Mouse (Mus musculus) heart, embryonic 11.5 days (tissue): ENCODE measurements at regions not wholly inside any gene's neighbourhood (a gene's known extent, or its start where the extent isn't known, plus 50 kb on each side); places are given as distances from the start of the nearest gene placed in this dataset.

Experiments used
- ATAC-seq: fragments of 200-750 bp; cut with Nextera tagmentation; replicated peaks from 2 replicates; pipeline ENCODE4 v1.8.0; 2017; ENCODE audit warnings: moderate library complexity; ENCODE audit not compliant: insufficient number of reproducible peaks, low FRiP score, low TSS enrichment
- H3K27ac ChIP-seq: fragments of 300-500 bp; sonication (generic); 2 replicates; pipeline ENCODE4 v1.5.1; 2014; ENCODE audit warnings: mild to moderate bottlenecking, low read depth, low read length
- H3K27me3 ChIP-seq: fragments of 300-500 bp; sonication (generic); 2 replicates; pipeline ENCODE4 v1.6.1; 2014; ENCODE audit warnings: mild to moderate bottlenecking, low read length, mixed read lengths; ENCODE audit not compliant: control insufficient read depth, insufficient read depth
- H3K36me3 ChIP-seq: fragments of 300-500 bp; sonication (generic); 2 replicates; pipeline ENCODE4 v1.6.1; 2014; ENCODE audit warnings: mild to moderate bottlenecking, low read length, moderate library complexity, mixed read lengths; ENCODE audit not compliant: control insufficient read depth, insufficient read depth
- H3K4me1 ChIP-seq: fragments of 300-500 bp; sonication (generic); 2 replicates; pipeline ENCODE4 v1.6.1; 2014; ENCODE audit warnings: low read length; ENCODE audit not compliant: control insufficient read depth, insufficient read depth
- H3K4me2 ChIP-seq: fragments of 300-500 bp; sonication (generic); 2 replicates; pipeline ENCODE4 v1.6.1; 2014; ENCODE audit warnings: mild to moderate bottlenecking, moderate library complexity
- H3K4me3 ChIP-seq: fragments of 300-500 bp; sonication (generic); 2 replicates; pipeline ENCODE4 v1.5.1; 2014; ENCODE audit warnings: low read depth, low read length
- H3K9ac ChIP-seq: fragments of 300-500 bp; sonication (generic); 2 replicates; pipeline ENCODE4 v1.6.1; 2014; ENCODE audit warnings: mild to moderate bottlenecking, low read depth, low read length, moderate library complexity
- H3K9me3 ChIP-seq: fragments of 300-500 bp; sonication (generic); replicated peaks from 2 replicates; pipeline ENCODE4 v1.6.1; 2016; ENCODE audit warnings: low read length; ENCODE audit not compliant: control insufficient read depth
- WGBS: fragments of 180-500 bp; shearing (Covaris S2); extraction: QIAGEN DNeasy Blood & Tissue Kit; methylation state at CpG from one replicate; pipeline ENCODE4 v1.1.7; 2014; ENCODE audit not compliant: insufficient replicate concordance; 5-methylcytosine and 5-hydroxymethylcytosine counted together

DNA sequence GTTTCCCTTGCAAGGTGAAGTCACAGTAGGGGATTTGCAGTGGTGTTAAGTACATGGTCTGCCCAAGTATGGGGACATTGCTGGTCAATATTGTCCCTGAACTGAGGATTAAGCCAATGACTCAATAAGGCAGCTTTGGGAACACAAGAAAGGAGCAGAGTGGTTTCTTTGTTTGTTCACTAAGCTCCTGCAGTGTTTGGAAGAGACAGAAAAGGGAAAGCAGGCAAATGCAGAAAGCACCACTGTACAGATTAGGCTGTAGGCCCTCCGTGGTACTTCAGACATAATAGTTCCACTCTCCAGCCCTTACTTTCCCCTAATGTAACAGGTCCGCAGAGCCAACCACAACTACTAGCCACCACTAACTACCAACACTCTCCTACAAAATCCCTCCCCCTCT, 143.5 kb upstream of the Cpeb2 start:
- Histone ChIP-seq H3K36me3 (no peaks in the 10 kb centered on the region), H3K27me3 (no peaks in the 10 kb centered on the region), H3K9me3 (no peaks in the 10 kb centered on the region), H3K27ac (no peak overlapping the region), H3K4me2 (no peak overlapping the region), H3K4me3 (no peak overlapping the region), H3K9ac (no peak overlapping the region), H3K4me1 (peaks cover 29% of the 10 kb centered on the region)
- ATAC-seq, result no peak
- WGBS, result 79% methylated on average over 2 of the region's 2 CpGs

DNA sequence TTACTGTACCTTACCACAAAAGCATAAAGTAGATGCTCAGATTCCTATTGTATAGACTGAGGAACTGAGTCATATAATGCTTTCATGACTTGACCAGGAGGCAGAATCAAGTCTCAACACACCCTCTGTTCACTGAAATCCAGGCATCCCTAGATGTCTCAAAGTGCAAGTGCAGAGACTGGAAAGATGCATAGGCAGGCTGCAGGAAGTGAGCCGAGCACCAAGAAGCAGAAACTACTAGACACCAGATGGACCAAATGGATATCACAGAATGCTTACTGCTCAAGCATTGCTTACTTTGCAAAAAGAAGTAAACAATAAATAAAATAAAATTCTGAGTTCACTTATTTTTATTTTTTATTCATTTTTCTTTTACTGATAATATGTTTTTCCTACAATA, 143.0 kb upstream of the Cpeb2 start:
- Histone ChIP-seq H3K4me2 (no peak overlapping the region), H3K36me3 (no peaks in the 10 kb centered on the region), H3K4me3 (no peak overlapping the region), H3K27ac (no peak overlapping the region), H3K9me3 (no peaks in the 10 kb centered on the region), H3K27me3 (no peaks in the 10 kb centered on the region), H3K9ac (no peak overlapping the region), H3K4me1 (peaks cover 33% of the 10 kb centered on the region)
- no peak for ATAC-seq
- WGBS, result 90% methylated on average over 1 of the region's 1 CpGs

DNA sequence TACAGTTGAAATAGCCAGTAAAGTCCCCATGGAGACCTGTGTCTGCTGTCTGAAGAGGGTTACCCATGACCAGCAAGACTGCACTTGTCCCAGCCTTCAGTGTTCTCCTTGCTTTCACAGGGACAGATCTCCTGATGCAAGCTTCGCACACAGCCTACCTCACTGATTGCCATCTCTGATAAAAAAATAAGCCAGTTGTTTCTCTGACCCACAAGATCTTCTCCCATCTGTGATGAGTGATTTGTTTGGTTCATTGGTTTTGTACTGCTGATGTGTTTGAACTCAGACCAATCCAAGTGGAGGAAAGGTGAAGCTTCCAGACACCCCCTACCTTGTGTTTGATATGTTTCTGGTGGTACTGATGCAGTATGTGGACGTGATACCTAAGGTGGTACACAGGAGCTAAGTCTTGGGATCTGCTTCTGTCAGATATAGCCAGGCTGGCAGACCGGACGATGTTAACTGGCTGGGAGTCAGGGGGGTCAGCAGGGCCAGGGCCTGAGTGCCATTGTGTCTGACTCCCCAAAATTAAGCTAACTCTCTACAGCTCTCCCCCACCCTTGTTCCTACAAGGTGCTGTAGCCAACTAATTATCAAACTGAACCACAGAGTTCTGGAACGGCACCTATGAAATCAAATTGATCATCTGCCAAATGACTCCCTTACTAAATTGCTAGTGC, 139.2 kb upstream of the Cpeb2 start:
- 48% methylated on average over 5 of the region's 5 CpGs for WGBS

DNA sequence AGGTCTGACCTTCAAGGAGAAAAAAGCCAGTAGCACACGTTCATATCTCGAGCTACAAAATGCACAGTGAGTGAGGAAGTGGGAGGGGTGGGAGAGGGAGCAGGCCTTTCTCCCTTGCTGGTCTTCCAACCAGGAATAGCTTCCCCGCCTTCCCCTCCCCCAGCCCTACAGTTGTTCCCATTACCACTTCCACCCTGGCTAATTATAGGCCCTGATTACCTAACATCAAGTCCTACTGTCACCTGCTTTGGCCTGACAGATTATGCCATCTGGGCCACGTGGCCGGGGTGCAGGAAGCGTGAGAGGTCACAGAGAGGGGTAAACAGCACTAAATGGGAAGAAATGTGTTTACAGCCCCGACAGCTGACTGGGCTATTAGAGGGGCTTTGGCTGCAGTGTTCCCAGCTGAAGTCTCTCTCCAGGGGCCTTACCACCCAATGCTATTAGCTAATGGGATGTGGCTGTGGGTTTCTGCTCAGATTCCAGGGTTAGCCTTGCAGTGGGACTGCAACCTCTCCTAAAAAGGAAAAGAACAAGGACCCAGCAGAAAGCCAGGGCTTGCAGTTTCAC, 138.6 kb upstream of the Cpeb2 start:
- ATAC-seq, result peak; percentile 78
- WGBS, result 8% methylated on average over 7 of the region's 7 CpGs
- no peak overlapping the region; the same call in 1 of the 2 replicates for H3K4me2 ChIP-seq
- no peaks in the 10 kb centered on the region for H3K9me3 ChIP-seq
- no peaks in the 10 kb centered on the region for H3K27me3 ChIP-seq
- H3K4me1 ChIP-seq, result peaks cover 11% of the 10 kb centered on the region
- no peak overlapping the region for H3K4me3 ChIP-seq
- no peaks in the 10 kb centered on the region for H3K36me3 ChIP-seq
- H3K27ac ChIP-seq, result peak overlapping the region; percentile 50
- H3K9ac ChIP-seq, result no peak overlapping the region

More for the DNA sequence above, 139.2 kb upstream of the Cpeb2 start:
- no peaks in the 10 kb centered on the region for H3K27me3 ChIP-seq
- no peak overlapping the region for H3K9ac ChIP-seq
- H3K36me3 ChIP-seq, result no peaks in the 10 kb centered on the region
- no peaks in the 10 kb centered on the region for H3K9me3 ChIP-seq
- ATAC-seq, result peak; percentile 7; the same call in 1 of the 2 replicates
- H3K4me2 ChIP-seq, result no peak overlapping the region; the same call in 1 of the 2 replicates
- no peak overlapping the region for H3K4me3 ChIP-seq
- peak overlapping the region; percentile 50; the same call in 1 of the 2 replicates for H3K27ac ChIP-seq
- peaks cover 12% of the 10 kb centered on the region for H3K4me1 ChIP-seq

DNA sequence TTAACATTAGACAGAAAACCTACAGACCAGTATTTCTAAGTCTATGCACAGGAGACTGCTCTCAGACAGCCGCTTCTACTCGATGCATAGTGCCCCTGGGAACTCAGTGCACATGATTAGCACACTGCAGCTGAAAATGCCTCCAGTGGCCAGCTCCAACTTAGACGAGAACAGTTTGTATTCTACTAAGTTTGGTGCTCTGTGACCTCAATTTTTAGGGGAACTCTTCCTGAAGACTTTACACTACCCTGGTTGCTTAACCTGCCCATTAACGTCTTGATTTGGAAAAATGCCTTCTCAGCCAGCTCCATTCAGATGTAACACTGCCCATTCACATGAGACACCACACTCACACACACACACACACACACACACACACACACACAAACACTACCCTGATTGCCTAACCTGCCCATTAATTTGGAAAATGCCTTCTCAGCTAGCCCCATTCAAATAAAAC, 130.9 kb upstream of the Cpeb2 start:
- no peak overlapping the region for H3K27ac ChIP-seq
- WGBS, result 37% methylated on average over 4 of the region's 4 CpGs
- no peak overlapping the region for H3K9ac ChIP-seq
- no peak for ATAC-seq
- H3K4me3 ChIP-seq, result no peak overlapping the region
- no peak overlapping the region for H3K4me2 ChIP-seq
- H3K36me3 ChIP-seq, result no peaks in the 10 kb centered on the region
- no peaks in the 10 kb centered on the region for H3K27me3 ChIP-seq
- H3K4me1 ChIP-seq, result peaks cover 4% of the 10 kb centered on the region; the same call in 1 of the 2 replicates
- H3K9me3 ChIP-seq, result no peaks in the 10 kb centered on the region

DNA sequence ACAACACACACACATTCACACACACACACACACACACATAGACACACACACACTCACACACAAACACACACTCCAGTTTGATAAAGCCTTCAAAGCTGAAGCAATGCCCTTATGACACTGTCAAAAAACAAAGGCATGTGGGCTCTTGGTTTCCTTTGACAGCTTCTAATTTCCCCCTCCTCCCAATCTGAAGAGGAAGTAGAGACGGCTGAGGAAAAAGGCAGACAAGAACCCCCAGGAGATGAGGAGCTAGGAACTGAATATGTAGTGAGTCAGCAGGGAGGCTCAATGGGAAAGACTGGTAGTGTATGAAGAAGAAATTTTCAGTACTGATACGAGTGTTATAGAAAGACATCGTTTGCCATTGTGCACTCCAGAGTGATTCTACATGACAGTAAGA, 130.4 kb upstream of the Cpeb2 start:
- Histone ChIP-seq H3K4me3 (no peak overlapping the region), H3K27me3 (no peaks in the 10 kb centered on the region), H3K4me1 (peaks cover 4% of the 10 kb centered on the region; the same call in 1 of the 2 replicates), H3K9ac (no peak overlapping the region), H3K27ac (no peak overlapping the region), H3K9me3 (no peaks in the 10 kb centered on the region), H3K36me3 (no peaks in the 10 kb centered on the region), H3K4me2 (no peak overlapping the region)
- 60% methylated on average over 3 of the region's 3 CpGs for WGBS
- no peak for ATAC-seq

GRCm38 (mm10) chr5:43103728-43104127, 129.2 kb upstream of the Cpeb2 start:
- H3K4me3 ChIP-seq, result no peak overlapping the region
- no peak overlapping the region for H3K9ac ChIP-seq
- H3K9me3 ChIP-seq, result no peaks in the 10 kb centered on the region
- no peaks in the 10 kb centered on the region for H3K27me3 ChIP-seq
- no peak overlapping the region for H3K4me2 ChIP-seq
- WGBS, result 86% methylated on average over 7 of the region's 7 CpGs
- peaks cover 4% of the 10 kb centered on the region; the same call in 1 of the 2 replicates for H3K4me1 ChIP-seq
- no peak overlapping the region for H3K27ac ChIP-seq
- no peaks in the 10 kb centered on the region for H3K36me3 ChIP-seq
- no peak for ATAC-seq

DNA sequence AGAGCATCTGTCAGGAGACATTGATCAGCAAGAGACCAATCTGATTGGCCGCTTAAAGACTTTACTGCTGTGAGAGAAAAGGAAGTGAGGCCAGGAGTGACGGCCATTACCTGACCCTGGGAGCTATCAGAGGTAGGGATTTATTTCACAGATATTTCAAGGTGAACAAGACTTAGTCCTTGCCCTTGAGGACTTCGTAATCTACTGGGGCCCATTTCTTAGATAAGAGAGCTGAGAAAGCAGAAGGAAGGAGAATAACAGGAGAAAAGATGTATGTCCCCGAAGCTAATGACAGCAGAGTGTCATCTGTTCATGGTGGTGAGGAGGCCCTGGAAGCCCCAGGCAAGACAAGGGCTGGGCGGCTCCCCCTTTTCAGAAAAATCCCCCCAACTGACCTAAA, 127.4 kb upstream of the Cpeb2 start:
- WGBS, result 64% methylated on average over 5 of the region's 5 CpGs

More for the DNA sequence above, 127.4 kb upstream of the Cpeb2 start:
- no peak for ATAC-seq
- Histone ChIP-seq H3K36me3 (no peaks in the 10 kb centered on the region), H3K4me3 (no peak overlapping the region), H3K27me3 (no peaks in the 10 kb centered on the region), H3K9me3 (no peaks in the 10 kb centered on the region), H3K4me1 (peaks cover 4% of the 10 kb centered on the region; the same call in 1 of the 2 replicates), H3K27ac (no peak overlapping the region), H3K9ac (no peak overlapping the region), H3K4me2 (no peak overlapping the region)
